Mouse (Mus musculus) forelimb bud, embryonic 11.5 days (tissue): ENCODE measurements around the gene Slc48a1.

ENCODE experiments used
- DNase-seq: peaks from one replicate; pipeline ENCODE4 v3.0.0-alpha.2; 2012; ENCODE audit warnings: low read depth, low spot score

Slc48a1 gene

DNA sequence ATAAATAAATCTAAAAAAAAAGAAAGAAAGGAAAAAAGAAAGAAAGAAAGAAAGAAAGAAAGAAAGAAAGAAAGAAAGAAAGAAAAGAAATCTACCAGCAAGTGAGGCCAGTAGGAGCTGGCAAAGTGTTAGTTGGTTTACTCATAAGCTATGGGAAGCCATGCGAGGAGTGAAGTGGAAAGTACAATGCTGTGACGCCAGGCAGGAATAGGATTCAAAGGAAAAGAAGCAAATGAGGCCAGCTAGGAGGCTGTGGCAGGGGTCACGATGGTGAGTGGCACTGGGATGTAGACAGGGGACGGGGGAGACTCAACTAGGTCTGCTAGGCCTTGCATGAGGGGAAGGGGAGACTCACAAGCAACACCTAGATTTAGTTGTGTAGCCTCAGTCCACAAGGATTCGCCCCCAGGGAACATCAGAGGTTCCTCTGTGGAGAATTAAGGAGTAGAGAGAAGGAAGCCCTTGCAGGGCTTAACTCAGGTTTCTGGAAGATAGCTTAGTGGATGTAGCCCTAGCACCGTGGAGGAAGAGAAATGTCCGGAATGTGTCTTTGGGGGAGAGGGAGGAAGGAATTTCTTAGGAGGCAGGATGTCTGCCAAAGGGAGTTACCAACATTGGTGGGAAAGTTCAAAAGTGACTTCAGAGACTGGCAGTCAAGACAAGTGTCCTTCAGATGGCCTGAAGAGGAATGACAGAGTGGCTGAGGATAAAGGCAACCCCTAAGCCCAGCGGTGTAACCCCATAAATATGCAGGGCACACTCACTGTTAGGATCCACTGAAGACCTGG is at the start of gene Slc48a1:
TSS of gene Slc48a1 (plus strand) at position 210 of the 788 bp plus-strand sequence.
- DNase-seq, result no peak

- no peak for DNase-seq
Observed at GRCm38 (mm10) chr15:97728804-97729203, 49.5 kb upstream of the Slc48a1 start.

- DNase-seq, result no peak
Observed at GRCm38 (mm10) chr15:97730365-97730764, 48.0 kb upstream of the Slc48a1 start.

DNA sequence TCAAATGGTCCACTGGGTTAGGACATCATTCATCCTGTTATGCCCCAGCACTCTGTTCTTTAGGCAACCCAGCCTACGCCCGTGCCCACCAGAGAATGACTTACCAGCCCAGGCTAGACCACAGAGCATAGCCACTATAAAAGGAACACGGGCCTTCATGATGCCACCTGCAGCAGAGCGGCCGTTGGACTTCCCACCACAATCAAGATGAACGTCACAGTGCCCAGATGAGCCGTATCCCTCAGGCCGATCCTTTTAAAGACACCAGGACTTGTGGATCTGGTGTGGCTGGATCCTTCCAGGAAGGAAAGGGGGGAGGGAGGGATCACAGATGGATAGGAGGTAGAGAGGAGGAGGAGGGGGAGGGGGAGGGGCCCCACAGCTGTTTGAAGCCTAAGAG is 47.2 kb upstream of the Slc48a1 start, which contains the start of gene Endou:
TSS of gene Endou (minus strand) at position 229 of the 400 bp plus-strand sequence.
- no peak for DNase-seq

DNA sequence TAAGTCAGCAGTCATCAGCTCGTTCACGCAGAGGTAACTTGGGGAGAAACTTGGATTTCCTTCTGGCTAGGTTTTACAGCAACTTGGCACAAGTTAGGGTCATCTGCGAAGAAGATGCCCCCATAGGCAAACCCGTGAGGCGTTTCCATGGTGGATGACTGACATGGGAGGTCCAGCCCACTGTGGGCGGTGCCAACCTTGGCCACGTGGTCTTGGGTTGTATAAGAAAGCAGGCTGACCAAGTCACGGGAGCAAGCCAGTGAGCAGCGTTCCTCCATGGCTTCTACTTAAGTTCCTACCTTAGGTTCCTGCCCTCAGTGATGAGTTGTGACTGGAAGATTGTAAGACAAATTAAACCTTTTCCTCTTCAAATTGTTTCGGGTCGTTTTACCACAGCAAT is 46.3 kb upstream of the Slc48a1 start:
- DNase-seq, result no peak

GRCm38 (mm10) chr15:97738923-97739322 is 39.4 kb upstream of the Slc48a1 start:
- DNase-seq, result no peak

DNA sequence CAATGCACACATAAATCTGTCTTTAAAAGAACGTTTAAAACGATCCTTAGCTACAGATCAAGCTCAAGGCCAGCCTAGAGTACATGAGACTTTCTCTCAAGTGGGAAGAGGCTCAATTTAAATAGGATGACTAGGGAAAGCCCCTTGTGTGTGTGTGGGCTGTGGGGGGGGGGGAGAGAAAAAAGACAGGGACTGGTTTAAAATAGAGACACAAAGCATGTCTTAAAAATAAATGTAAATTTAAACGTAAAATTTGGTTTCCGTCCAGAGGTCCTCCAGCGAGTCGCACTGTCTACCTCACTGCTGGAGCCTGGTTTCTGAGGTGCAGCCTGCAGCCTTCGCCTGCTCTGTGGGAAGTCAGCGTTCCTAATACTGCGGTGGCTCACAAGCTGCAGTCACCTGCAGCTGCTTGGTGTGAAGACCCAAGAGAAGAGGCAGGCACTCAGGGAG is 38.0 kb upstream of the Slc48a1 start:
- no peak for DNase-seq

GRCm38 (mm10) chr15:97741662-97742061 is 36.7 kb upstream of the Slc48a1 start:
- no peak for DNase-seq

GRCm38 (mm10) chr15:97742074-97742473 is 36.2 kb upstream of the Slc48a1 start:
- DNase-seq, result no peak

GRCm38 (mm10) chr15:97742600-97742999 is 35.7 kb upstream of the Slc48a1 start:
- no peak for DNase-seq

DNA sequence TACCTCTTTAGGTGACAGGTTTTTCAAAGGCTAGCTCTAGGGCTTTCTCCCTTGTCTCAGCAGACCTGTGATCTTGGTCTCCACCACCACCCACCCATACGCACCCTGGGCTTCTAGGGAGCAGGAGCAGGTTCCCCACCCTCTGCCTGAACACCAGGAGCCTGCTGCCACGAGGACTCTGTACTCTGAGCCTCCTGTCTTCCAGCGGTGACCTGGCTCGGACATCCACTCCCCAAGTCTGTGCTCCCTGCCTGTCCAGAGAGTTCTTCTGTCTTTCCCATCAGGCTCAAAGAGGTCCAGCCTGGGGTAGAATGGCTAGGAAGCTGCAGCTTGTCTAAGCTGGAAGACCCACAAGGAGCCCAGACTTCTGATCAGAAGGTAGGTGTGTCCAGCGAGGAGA is 35.1 kb upstream of the Slc48a1 start:
- no peak for DNase-seq

- DNase-seq, result no peak
Observed at GRCm38 (mm10) chr15:97743961-97744525, 34.3 kb upstream of the Slc48a1 start.

- no peak for DNase-seq
Observed at GRCm38 (mm10) chr15:97744930-97745329, 33.4 kb upstream of the Slc48a1 start.

DNA sequence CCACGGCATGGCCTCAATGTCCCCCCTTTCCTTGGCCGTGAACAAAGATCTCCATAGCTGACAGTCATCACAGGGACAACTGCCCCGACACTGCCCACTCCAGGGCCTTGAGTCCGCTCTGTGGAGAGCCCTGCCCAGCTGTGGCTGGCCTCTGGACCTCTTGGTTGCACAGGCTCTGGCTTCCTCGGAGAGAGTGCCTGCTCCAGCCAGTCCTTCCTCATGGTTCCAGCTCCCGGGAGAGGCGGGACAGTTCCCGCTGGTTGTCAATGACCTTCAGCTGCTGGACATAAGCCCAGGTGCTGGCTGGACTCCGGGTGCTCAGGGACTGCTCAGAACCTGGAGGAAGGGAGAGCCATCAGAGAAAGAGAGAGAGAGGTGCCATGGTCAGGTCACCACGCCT is 33.0 kb upstream of the Slc48a1 start:
- DNase-seq, result no peak

- no peak for DNase-seq
Observed at GRCm38 (mm10) chr15:97746278-97746677, 32.0 kb upstream of the Slc48a1 start.

- no peak for DNase-seq
Observed at GRCm38 (mm10) chr15:97746748-97747147, 31.6 kb upstream of the Slc48a1 start.

DNA sequence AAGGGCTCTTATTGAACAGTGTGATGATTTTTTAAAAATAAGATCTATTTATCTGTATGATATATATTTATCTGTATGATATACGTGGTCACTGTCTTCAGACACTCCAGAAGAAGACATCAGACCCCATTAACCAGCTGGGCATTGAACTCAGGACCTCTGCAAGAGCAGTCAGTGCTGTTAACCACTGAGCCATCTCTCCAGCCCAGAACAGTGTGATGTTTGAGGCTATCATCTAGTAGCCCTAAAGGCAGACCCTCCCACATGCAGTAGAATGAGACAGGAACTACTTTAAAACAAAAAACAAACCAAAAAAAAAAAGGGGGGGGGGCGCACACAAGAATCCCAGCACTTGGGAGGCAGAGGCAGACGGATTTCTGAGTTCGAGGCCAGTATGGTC is 30.8 kb upstream of the Slc48a1 start:
- DNase-seq, result no peak

DNA sequence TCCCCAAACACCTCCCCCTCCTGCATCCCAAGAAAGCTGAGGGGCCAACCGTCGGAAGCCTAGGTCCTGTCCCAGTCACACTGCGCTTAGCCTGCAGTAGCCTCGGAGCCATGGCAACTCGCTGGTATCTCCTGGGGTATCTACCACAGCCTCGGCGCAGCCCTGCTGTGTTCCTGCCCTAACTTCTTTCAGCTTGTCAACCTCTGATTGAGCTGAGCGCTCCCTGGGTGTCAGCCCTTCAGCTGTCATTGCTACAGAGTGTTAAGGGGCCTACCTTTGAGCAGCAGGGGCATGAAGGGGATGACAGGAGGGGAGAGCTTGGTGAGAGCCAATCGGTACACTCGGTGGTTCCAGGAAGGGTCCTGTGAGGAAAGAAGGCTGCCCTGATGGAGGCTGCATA is 30.0 kb upstream of the Slc48a1 start:
- DNase-seq, result no peak

GRCm38 (mm10) chr15:97748964-97749363 is 29.4 kb upstream of the Slc48a1 start:
- no peak for DNase-seq

DNA sequence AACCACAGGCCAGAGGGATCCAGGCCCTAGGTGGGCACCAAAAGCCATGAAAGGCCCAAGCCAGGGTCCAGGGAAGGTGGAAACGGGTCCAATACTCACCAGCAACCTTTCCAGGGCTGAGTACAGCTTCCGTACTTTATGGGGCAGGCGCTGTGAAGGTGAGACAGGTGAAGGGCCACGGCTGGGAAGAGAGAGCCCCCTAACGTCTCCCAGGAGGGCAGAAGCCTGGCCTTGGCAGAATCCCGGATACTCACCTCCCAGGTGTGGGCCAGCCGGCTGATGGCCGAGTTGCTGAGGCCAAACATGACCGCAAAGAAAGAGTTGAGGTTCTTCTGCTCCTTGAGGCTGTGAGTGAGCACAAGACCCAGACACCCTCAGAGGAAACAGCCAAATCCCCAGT is 28.9 kb upstream of the Slc48a1 start:
- no peak for DNase-seq

- no peak for DNase-seq
Observed at GRCm38 (mm10) chr15:97749841-97750240, 28.5 kb upstream of the Slc48a1 start.

DNA sequence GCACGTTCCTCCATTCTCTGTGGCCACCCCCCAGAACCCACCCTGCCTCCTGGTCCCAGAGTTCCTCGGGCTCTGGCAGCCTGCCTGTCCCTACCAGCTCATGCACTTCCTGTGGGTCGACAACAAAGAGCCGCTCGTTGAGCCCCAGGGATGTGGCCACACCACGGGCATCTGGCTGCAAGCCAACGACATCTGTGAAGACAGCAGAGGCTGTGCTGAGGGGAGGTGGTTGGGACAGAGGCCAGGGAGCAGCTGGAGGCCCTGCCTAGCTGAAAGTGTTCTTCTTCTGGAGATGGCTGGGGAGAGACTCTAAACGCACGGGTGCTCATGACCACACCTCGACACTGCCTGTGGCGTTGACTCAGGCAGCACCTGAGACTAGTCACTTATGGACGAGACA is 27.6 kb upstream of the Slc48a1 start:
- peak; percentile 58 for DNase-seq

DNA sequence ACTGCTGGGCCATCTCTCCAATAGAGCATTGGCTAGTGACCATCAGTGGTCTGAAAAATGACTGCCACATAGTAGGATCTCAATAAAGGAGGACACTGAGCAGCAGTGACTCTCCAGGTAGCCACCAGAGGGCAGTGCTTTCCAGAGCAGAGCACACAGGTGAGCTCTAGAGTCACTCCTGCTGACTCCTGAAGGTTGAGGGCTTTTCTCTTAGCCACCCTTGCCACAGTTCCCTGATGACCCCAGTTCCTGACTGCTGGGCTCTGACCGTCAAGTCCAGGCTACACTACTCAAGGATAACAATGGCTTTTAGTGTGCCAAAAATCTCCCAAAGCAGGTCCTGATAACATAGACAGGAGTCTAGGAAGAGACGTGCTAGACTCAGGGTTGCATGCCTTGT is 26.6 kb upstream of the Slc48a1 start:
- DNase-seq, result no peak
